Mouse (Mus musculus) embryo, embryonic 9.5 days (tissue): Measurements from ENCODE around the gene Zswim5.

Experiments
- DNase-seq: peaks from one replicate; pipeline ENCODE4 v3.0.0-alpha.2; 2017; ENCODE audit errors: extremely low spot score

Gene Zswim5

DNA sequence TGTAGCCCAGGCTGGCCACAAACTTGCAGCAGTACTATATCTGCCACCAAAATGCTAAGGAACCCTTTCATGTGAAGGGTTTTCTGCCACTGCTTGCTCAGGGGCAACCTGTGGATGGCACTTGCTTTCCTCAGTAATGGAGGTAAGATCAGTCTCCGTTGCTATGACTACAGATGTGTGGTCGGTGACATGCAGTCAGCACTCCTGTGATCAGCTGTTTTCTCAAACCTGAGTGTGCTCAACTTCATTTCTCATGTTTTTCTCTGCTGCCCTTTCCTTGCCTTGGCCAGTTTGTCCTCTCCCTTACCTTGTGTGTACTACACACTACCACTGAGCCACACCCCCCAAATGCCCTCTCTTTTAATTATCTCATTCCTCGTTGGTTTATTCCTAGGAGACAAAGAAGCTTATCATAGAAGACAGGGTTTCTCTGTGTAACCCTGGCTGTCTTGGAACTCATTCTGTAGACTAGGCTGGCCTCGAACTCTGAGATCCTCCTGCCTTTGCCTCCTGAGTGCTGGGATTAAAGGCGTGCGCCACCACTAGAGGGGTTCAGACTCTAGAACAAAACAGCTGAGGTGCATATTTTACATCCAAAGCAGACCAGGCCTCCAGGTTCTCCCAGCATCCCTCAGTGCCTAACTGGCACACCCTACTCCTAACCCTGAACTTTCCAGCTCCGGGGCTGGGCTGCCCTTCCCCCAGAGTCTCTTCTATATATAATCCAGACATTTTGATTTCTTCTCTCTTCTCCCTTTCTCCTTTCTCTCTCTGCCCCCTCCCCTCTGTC, 128.6 kb downstream of the Zswim5 start:
- DNase-seq, result no peak

DNA sequence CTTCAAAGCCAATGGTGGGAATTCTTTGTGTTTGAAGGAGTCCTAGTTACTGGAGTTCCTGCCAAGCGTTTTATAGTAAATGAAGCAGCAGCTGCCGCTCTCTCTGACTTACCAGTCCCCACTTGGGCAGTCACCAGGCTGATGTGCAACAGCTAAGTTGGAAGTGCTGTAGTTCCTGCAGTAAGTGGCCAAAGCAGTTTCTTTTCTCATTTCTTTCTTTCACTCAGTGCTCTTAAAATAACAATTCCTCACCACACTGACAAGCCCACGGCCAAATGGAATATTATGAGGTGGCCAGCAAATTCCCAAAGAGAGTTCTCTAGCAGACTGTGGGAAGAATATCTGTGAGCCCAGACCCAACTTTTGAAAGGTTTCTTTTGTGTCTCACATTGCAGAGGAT, 129.9 kb downstream of the Zswim5 start:
- no peak for DNase-seq

DNA sequence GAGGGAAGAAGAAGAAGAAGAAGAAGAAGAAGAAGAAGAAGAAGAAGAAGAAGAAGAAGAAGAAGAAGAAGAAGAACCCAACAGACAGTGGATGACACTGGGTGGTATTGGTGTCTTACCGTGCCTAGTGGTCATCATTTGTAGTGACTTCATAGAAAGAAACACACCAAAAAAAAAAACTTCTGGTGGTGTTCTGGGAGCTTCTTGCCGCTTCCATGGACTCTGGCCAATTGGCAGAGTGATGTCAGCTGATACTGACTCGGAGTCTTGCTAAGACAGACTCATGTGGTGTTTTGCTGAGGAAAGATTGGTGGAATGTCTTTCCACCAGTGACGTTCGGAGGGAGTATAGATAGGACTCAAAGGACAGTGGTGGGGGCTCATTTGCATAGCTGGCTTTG, 133.1 kb downstream of the Zswim5 start:
- DNase-seq, result no peak

DNA sequence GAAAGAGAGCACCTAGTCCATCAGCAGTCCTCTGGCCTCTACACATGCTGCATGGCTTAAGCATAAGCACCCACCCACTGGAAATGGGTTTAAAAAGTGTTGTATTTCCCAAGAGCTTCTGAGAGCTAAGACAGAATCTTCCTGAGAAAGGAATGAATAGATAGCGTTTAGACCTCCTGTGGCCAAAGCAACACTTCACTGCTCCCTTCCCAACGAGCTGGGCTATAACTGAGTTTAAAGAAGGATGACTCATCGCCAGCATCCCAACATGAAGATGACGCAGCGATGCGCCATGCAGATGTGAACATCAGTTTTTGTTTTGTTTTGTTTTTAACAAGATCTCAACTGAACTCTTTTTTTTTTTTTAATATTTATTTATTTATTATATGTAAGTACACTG, 136.4 kb downstream of the Zswim5 start:
- no peak for DNase-seq

DNA sequence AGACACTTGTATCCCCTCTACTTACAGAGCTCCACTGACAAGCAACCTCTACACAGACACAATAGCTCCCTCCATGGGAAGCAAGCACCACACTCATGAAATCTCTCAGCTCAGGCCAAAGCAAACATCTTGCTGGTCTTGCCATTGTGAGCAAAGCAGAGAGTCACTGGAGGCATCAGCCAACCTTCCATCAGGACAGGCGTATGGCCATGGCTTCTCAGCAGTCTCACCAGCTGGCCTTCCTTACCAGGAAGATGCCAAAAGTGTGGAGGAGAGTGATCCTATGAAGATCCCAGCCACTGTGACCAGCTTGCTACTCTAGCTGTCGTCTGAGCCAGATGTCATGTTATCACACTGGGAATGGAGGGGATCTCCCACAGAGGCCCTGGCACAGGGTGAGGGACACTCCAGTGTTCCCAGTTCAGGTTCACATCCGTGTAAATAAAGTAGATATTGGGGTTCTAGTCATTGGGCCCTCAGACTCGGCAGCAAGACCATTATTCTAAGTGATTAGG, 137.8 kb downstream of the Zswim5 start:
- no peak for DNase-seq

DNA sequence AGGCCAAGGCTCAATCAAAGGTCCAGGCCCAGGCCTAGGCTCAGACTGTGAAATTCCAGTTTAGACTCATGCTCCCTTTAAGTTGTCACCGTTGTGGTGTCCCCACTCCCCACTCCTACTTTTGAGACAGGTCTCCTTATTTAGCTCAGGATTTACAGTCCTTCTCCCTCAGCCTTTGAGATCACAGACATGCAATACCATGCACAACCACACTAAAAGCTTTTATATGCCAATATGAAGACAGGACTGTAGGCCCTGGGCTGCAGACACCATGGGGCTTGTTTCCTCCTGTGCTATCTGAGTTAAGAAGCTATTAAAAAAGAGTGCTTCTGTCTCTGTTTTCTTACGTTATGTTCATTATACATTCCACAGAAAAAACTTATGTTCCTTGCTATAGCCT, 140.6 kb downstream of the Zswim5 start:
- DNase-seq, result no peak

DNA sequence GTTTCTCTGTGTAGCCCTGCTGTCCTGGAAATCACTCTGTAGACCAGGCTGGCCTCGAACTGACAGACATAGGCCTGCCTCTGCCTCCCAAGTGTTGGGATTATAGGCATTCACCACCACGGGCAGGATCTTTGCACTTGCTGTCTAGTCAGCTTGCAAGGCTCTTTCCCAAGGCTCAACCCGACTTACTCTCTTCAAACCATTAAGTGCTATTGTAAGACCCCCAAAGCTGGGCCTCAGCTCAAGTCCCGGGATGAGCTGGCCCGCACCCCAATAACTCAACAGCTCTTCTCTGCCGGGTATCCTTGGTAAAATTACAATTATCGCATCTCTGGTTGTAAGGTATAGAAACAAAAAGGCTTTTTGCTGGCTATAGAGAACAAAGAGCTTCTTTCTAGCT, 141.2 kb downstream of the Zswim5 start:
- no peak for DNase-seq

DNA sequence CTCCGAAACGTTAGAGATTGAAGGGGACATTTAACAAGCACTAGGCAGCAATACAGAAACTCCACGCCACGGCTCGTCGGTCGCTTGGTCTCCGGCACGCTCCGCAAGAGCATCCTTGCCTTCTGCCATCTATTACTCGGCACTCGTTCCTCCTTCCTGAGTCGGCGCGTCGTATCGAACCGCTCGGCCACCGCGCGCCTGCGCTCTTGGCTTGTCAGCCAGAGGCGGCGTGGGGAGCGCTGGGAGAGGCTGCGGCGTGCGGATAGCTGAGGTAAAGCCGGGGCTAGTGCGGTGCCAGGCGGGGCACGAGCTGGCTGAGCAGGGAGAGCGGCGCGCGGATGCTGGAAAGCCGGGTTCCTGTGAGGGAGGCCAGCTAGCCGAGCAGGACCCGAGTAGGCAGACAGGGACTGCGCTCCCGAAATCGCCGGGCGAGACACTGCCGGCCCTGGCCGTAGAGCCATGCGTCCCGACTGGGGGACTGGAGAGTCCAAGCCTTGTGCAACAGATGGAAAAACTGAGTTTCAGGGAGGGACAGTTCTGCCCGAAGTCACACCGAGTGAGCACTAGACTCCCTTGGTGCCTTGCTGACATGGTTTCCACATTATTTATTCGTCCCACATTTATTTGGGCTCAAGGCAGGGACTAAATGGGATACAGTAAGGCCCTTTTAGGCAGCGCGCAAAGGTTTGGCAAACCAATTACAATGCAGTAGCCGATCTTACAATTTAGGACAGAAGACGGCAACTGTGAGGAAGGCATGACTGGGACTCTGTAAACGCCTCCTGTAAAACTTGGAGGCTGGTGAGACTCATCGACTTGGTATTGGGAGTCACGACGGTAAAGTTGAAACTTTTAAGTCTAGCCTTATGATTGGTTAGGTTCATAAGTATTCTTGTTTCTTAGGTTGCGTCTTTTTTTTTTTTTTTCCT, 142.3 kb downstream of the Zswim5 start, which contains the start of gene Eif2b3:
Gene Eif2b3 (plus strand): TSS at position 197 of the 929 bp plus-strand sequence.
- DNase-seq, result peak; percentile 90

DNA sequence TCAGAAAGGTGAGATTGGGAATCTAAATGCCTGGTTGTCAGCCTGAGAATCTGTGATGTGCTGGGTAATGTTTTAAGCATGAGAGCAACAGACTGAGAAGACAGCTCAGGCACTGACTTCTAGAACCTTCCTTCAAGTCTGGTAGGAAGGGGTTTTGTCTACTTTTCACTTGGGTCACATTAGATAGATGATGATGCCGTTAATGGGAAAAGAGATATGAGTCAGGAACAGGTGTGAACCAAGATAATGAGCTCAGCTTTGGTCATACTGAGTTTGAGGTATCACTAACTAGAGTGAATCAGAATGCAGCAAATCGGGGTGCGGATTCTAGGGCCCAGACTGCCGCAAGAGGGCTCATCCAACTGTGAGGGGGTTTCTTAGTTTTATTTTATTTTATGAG, 146.3 kb downstream of the Zswim5 start:
- DNase-seq, result no peak

DNA sequence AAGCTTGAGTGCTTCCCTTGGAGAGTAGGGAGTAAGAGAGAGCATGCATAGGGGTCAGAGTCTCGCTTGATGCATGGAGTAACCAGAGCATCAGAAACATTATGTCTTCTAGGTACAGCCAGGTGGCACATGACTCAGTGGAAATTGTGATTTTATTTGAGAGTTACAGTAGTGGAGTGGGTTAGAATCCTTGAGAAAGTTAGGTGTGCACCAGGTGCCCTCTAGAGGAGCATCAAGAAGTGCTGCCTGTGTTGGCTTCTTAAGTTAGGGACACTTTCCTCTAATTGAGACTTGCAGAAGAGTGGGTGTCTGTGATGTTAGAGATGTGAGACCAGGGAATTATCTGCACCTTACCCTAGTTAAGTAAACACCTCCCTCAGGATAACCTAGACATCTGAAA, 153.9 kb downstream of the Zswim5 start:
- no peak for DNase-seq
